Mouse (Mus musculus) left cerebral cortex, postnatal 36 days (tissue): Measurements from ENCODE around the gene 4921507P07Rik. TPM values are rescaled to one million over a fixed set of nuclear protein-coding genes. Genes with fewer than 3 reads are reported as not detected.

Experiments
- DNase-seq, 2 experiments: peaks; one replicate each; pipeline ENCODE4 v3.0.0; 2021 to 2022; ENCODE audit warnings: low spot score in 2 of 2, mixed read lengths in 1 of 2
- intact Hi-C: fragments of 180-260 bp; cut with DNase I; formaldehyde crosslinking; loops from one replicate; pipeline ENCODE4 v1.15.1; 2025
- microRNA-seq: library from miRNA; unstranded; fragments of <30 nt; microRNA quantifications from one replicate; pipeline ENCODE4 v1.2.0, GENCODE M21; 2022
- total RNA-seq, 2 experiments: library from RNA; stranded (reverse); gene quantifications; 2 replicates each; pipeline ENCODE4 v1.2.3; 2021

The 4921507P07Rik gene
- total RNA-seq, 2 experiments from 2014 or later, result 0.48 to 0.81 TPM

DNA sequence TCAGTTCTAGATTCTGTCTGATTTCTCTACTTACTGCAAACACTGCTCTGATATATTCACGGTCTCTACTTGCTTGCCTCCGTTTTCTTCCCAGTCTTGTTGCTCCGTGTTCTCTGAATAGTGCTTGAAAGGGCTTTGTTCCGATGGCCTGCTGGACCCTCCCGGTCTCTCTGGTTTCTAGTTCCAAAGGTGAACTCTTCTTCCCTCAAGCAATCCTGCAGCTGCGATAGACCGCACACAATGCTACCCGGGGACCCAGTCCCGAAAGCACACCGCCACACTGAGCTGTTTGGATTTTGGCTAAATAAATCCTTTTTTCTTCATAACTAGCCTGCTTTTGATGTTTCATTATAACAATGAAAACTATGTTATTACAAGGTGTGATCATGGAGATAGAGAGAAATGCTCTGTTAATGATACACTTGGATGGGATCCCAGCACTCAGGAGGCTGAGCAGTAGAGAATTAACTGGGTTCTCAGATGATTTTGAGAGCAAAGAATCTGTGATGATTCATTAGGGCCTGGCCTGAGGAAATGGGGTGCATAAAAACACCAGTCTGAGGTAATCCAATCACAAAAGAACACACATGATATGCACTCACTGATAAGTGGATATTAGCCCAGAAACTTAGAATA, 72.1 kb downstream of the 4921507P07Rik start:
- no peak for DNase-seq
- intact Hi-C loops, result no loop called here

Small RNA genes within 50 kb of the gene (microRNA-seq; reads per million reads assigned to microRNA genes)
- gene Mir6371, result not detected

Other genes with a start within 250 kb of the 4921507P07Rik start
- 10 to 100 TPM; 34.2 to 41.6 TPM for gene Osbpl3, start 140.4 kb downstream of the 4921507P07Rik start, total RNA-seq
- gene Cycs, start 30.1 kb downstream of the 4921507P07Rik start, total RNA-seq, result 10 to 100 TPM; 37.7 to 39.3 TPM
- gene Npvf, start 57.8 kb upstream of the 4921507P07Rik start, total RNA-seq, result not detected